Mouse (Mus musculus) megakaryocyte, embryonic 14.5 days (primary cell): ENCODE measurements around the gene Tead4.

Source experiments
- FLI1 ChIP-seq: IDR thresholded peaks from 2 replicates; pipeline ENCODE4 v1.6.1; 2012; ENCODE audit warnings: low read length, inconsistent platforms, mixed read lengths
- GATA1 ChIP-seq: IDR thresholded peaks from 3 replicates; pipeline ENCODE4 v1.6.1; 2012; ENCODE audit warnings: mixed read lengths, low read length, inconsistent platforms, borderline replicate concordance

GRCm38 (mm10) chr6:128279099-128279498 is 21.5 kb downstream of the Tead4 start:
- TF ChIP-seq GATA1 (no peak), FLI1 (no peak)
